Mouse (Mus musculus) bone marrow, adult 2 months (tissue): ENCODE results near the gene Gm10842.

Experiments
- CTCF ChIP-seq: fragments of 200-500 bp; IDR thresholded peaks from 2 replicates; pipeline ENCODE4 v1.5.1; 2011; ENCODE audit warnings: low read length, control low read depth; ENCODE audit not compliant: control insufficient read depth, insufficient read depth
- POLR2A ChIP-seq: fragments of 200-500 bp; IDR thresholded peaks from 2 replicates; pipeline ENCODE4 v1.6.1; 2011; ENCODE audit warnings: low read depth, mild to moderate bottlenecking, control low read depth, low read length, borderline replicate concordance; ENCODE audit not compliant: control insufficient read depth

- TF ChIP-seq POLR2A (no peak), CTCF (no peak)
Measured at GRCm38 (mm10) chr11:105161411-105161810, 14.7 kb downstream of the Gm10842 start.
